In the genomic region with DNA sequence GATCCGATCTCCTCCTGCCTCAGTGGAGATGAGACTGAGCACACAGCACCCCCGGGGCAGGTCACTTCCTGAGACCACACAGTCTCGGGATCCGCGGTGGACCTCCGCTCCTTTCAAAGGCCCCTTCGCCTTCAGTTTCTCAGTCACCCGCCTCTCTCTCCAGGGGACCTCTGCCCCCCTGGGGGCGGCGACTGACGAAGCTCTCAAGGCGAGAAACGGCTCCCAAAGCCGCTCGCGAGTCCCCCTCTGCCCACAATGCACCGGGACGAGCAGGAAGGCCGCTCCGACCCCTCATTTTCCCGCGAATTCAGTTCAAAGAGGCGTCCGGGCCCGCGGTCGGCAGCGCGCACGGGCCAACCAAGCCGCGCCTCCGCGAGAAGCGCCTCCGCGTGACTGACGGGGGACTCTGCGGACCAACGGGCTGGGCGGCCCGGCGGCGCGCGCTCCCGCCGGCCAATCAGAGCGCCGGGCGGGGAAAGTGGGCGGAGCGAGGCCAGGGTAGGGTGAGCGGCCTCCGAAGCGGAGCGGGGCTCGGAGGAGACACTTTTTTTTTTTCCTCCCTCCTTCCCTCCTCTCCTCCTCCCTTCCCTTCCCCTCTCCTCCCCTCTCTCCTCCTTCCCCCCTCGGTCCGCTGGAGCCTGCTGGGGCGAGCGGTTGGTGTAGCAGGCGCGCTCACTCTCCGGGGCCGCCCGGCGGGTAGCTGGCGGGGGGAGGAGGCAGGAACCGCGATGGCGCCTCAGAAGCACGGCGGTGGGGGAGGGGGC, we compare ENCODE assay signal across 8 mouse cellular contexts. TPM values are rescaled to one million over a fixed set of nuclear protein-coding genes. Genes with fewer than 3 reads are reported as not detected.
DNase-seq lines count a peak whose midpoint lies in the region; ATAC-seq and TF ChIP-seq lines count a peak whose summit lies in the region.

A gene (plus strand): TSS at position 515 of the 764 bp plus-strand sequence.

- peak; percentile 98 for ATAC-seq in frontal cortex, adult (ENCODE audit: low TSS enrichment)
- ATAC-seq in lung, postnatal 0 days, result peak; percentile 99

- peak; percentile 95 for DNase-seq in MN1 (ENCODE audit: low spot score)
- peak; percentile 92 for DNase-seq in cerebellum, adult 9-10 months
- peak; percentile 99 for DNase-seq in hindbrain, embryonic 10.5 days (ENCODE audit: low spot score)
- peak; percentile 95 for DNase-seq in layer of hippocampus, adult 9-11 months
- DNase-seq in lung, postnatal 0 days (ENCODE audit: low spot score), result peak; percentile 98
- peak; percentile 89 for DNase-seq in ovary, postnatal 14 days (ENCODE audit: low spot score)
- DNase-seq in thymus, postnatal 14 days, result peak; percentile 96

- peak; percentile 4; the same call in 1 of the 2 replicates for TF ChIP-seq CTCF in lung, postnatal 0 days (IDR thresholded peaks at IDR 0.05)

- TF ChIP-seq EP300 in lung, postnatal 0 days (IDR thresholded peaks at IDR 0.05), result no peak

- WGBS in hindbrain, embryonic 10.5 days, result under 1% methylated on average over 74 of the region's 74 CpGs
- WGBS in lung, postnatal 0 days, result 0% methylated on average over 59 of the region's 74 CpGs

- no peaks in the 10 kb centered on the region for H3K9me3 ChIP-seq in hindbrain, embryonic 10.5 days
- H3K9me3 ChIP-seq in lung, postnatal 0 days (ENCODE audit: low read length), result no peaks in the 10 kb centered on the region

- H3K27me3 ChIP-seq in hindbrain, embryonic 10.5 days (ENCODE audit: insufficient read depth, poor library complexity, severe bottlenecking), result no peaks in the 10 kb centered on the region
- H3K27me3 ChIP-seq in lung, postnatal 0 days (replicated peaks; ENCODE audit: insufficient read depth, low read length), result no peaks in the 10 kb centered on the region

- peaks cover 10% of the 10 kb centered on the region for H3K4me1 ChIP-seq in hindbrain, embryonic 10.5 days (replicated peaks)
- H3K4me1 ChIP-seq in lung, postnatal 0 days (ENCODE audit: insufficient read depth, low read depth, low read length), result no peaks in the 10 kb centered on the region; the same call in 1 of the 2 replicates

- peaks cover 20% of the 10 kb centered on the region for H3K36me3 ChIP-seq in hindbrain, embryonic 10.5 days
- H3K36me3 ChIP-seq in lung, postnatal 0 days (ENCODE audit: insufficient read depth, low read length), result no peaks in the 10 kb centered on the region

- H3K27ac ChIP-seq in hindbrain, embryonic 10.5 days, result peak within 1 kb of the TSS; percentile 100
- H3K27ac ChIP-seq in lung, postnatal 0 days (ENCODE audit: low read length), result peak within 1 kb of the TSS; percentile 92

- peak within 1 kb of the TSS; percentile 98 for H3K4me3 ChIP-seq in hindbrain, embryonic 10.5 days
- H3K4me3 ChIP-seq in lung, postnatal 0 days (ENCODE audit: low read depth, low read length), result peak within 1 kb of the TSS; percentile 86

- peak within 1 kb of the TSS; percentile 84 for H3K9ac ChIP-seq in lung, postnatal 0 days (replicated peaks; ENCODE audit: low read depth)

- peak within 1 kb of the TSS; percentile 83 for H3K4me2 ChIP-seq in lung, postnatal 0 days (replicated peaks; ENCODE audit: low read depth, low read length)

RNA-seq across cellular contexts. Expression of the gene that starts here (rescaled TPM):
- 15.5 and 20.0 TPM in 2 replicates for polyA plus RNA-seq in hindbrain, embryonic 10.5 days (2016; fragmentation: Nextera tagmentation; extraction: Ambion mirVana)
- 9.7 and 12.4 TPM in 2 replicates for polyA plus RNA-seq in lung, postnatal 0 days (2015; fragmentation: Nextera tagmentation; extraction: Ambion mirVana)

Comparison
In these comparisons a context has a peak if more than half of its experiments do, and no peak if none do; other contexts are left out.
1. Peak in every context shown above with its lines: DNase-seq, ATAC-seq, H3K4me3 ChIP-seq and H3K27ac ChIP-seq.